Mouse (Mus musculus) heart, embryonic 11.5 days (tissue): ENCODE measurements around the gene C1qa. TPM values are rescaled to one million over a fixed set of nuclear protein-coding genes. Genes with fewer than 3 reads are reported as not detected.

Source experiments
- ATAC-seq: fragments of 200-750 bp; cut with Nextera tagmentation; replicated peaks from 2 replicates; pipeline ENCODE4 v1.8.0; 2017; ENCODE audit warnings: moderate library complexity; ENCODE audit not compliant: insufficient number of reproducible peaks, low FRiP score, low TSS enrichment
- H3K27ac ChIP-seq: fragments of 300-500 bp; sonication (generic); 2 replicates; pipeline ENCODE4 v1.5.1; 2014; ENCODE audit warnings: mild to moderate bottlenecking, low read depth, low read length
- H3K27me3 ChIP-seq: fragments of 300-500 bp; sonication (generic); 2 replicates; pipeline ENCODE4 v1.6.1; 2014; ENCODE audit warnings: mild to moderate bottlenecking, low read length, mixed read lengths; ENCODE audit not compliant: control insufficient read depth, insufficient read depth
- H3K36me3 ChIP-seq: fragments of 300-500 bp; sonication (generic); 2 replicates; pipeline ENCODE4 v1.6.1; 2014; ENCODE audit warnings: mild to moderate bottlenecking, low read length, moderate library complexity, mixed read lengths; ENCODE audit not compliant: control insufficient read depth, insufficient read depth
- H3K4me1 ChIP-seq: fragments of 300-500 bp; sonication (generic); 2 replicates; pipeline ENCODE4 v1.6.1; 2014; ENCODE audit warnings: low read length; ENCODE audit not compliant: control insufficient read depth, insufficient read depth
- H3K4me2 ChIP-seq: fragments of 300-500 bp; sonication (generic); 2 replicates; pipeline ENCODE4 v1.6.1; 2014; ENCODE audit warnings: mild to moderate bottlenecking, moderate library complexity
- H3K4me3 ChIP-seq: fragments of 300-500 bp; sonication (generic); 2 replicates; pipeline ENCODE4 v1.5.1; 2014; ENCODE audit warnings: low read depth, low read length
- H3K9ac ChIP-seq: fragments of 300-500 bp; sonication (generic); 2 replicates; pipeline ENCODE4 v1.6.1; 2014; ENCODE audit warnings: mild to moderate bottlenecking, low read depth, low read length, moderate library complexity
- H3K9me3 ChIP-seq: fragments of 300-500 bp; sonication (generic); replicated peaks from 2 replicates; pipeline ENCODE4 v1.6.1; 2016; ENCODE audit warnings: low read length; ENCODE audit not compliant: control insufficient read depth
- WGBS: fragments of 180-500 bp; shearing (Covaris S2); extraction: QIAGEN DNeasy Blood & Tissue Kit; methylation state at CpG from one replicate; pipeline ENCODE4 v1.1.7; 2014; ENCODE audit not compliant: insufficient replicate concordance; 5-methylcytosine and 5-hydroxymethylcytosine counted together
- polyA plus RNA-seq: library from polyadenylated mRNA; unstranded; fragments of >200 nt; fragmentation: Nextera tagmentation; extraction: Ambion mirVana; gene quantifications from 2 replicates; pipeline ENCODE4 v1.2.1, GENCODE M21; 2014

The C1qa gene
- polyA plus RNA-seq, 1 experiment from 2014 or later = 8.8 TPM

- Histone ChIP-seq H3K9ac (no peak overlapping the region), H3K4me2 (no peak overlapping the region), H3K27me3 (peaks cover 15% of the 10 kb centered on the region), H3K36me3 (no peaks in the 10 kb centered on the region), H3K4me1 (no peaks in the 10 kb centered on the region), H3K9me3 (no peaks in the 10 kb centered on the region), H3K27ac (no peak overlapping the region), H3K4me3 (no peak overlapping the region)
- no peak for ATAC-seq
- WGBS = 39% methylated on average over 8 of the region's 8 CpGs
Measured at GRCm38 (mm10) chr4:136878171-136878570, 20.4 kb downstream of the C1qa start.

GRCm38 (mm10) chr4:136876971-136877370 lies 21.6 kb downstream of the C1qa start:
- H3K27ac ChIP-seq = no peak overlapping the region
- peaks cover 18% of the 10 kb centered on the region for H3K27me3 ChIP-seq
- H3K9me3 ChIP-seq = no peaks in the 10 kb centered on the region
- no peak overlapping the region for H3K4me3 ChIP-seq
- WGBS = 20% methylated on average over 7 of the region's 7 CpGs
- ATAC-seq = no peak
- H3K9ac ChIP-seq = no peak overlapping the region
- H3K4me1 ChIP-seq = no peaks in the 10 kb centered on the region
- H3K4me2 ChIP-seq = no peak overlapping the region
- no peaks in the 10 kb centered on the region for H3K36me3 ChIP-seq

- ATAC-seq = no peak
- Histone ChIP-seq H3K9ac (no peak overlapping the region), H3K27ac (no peak overlapping the region), H3K36me3 (no peaks in the 10 kb centered on the region), H3K4me3 (no peak overlapping the region), H3K4me1 (no peaks in the 10 kb centered on the region), H3K4me2 (no peak overlapping the region), H3K9me3 (no peaks in the 10 kb centered on the region), H3K27me3 (peaks cover 13% of the 10 kb centered on the region)
- WGBS = 82% methylated on average over 14 of the region's 14 CpGs
Measured at GRCm38 (mm10) chr4:136875012-136875411, 23.6 kb downstream of the C1qa start.

GRCm38 (mm10) chr4:136868371-136868770 lies 30.2 kb downstream of the C1qa start:
- ATAC-seq = no peak
- peaks cover 4% of the 10 kb centered on the region; the same call in 1 of the 2 replicates for H3K4me1 ChIP-seq
- no peak overlapping the region for H3K27ac ChIP-seq
- peaks cover 58% of the 10 kb centered on the region for H3K27me3 ChIP-seq
- H3K9ac ChIP-seq = no peak overlapping the region
- no peaks in the 10 kb centered on the region for H3K9me3 ChIP-seq
- H3K36me3 ChIP-seq = no peaks in the 10 kb centered on the region
- H3K4me2 ChIP-seq = no peak overlapping the region
- WGBS = 77% methylated on average over 6 of the region's 6 CpGs
- H3K4me3 ChIP-seq = no peak overlapping the region

GRCm38 (mm10) chr4:136867690-136868345 lies 30.8 kb downstream of the C1qa start:
- no peak for ATAC-seq
- H3K9ac ChIP-seq = no peak overlapping the region
- H3K4me2 ChIP-seq = no peak overlapping the region
- peaks cover 4% of the 10 kb centered on the region; the same call in 1 of the 2 replicates for H3K4me1 ChIP-seq
- 16% methylated on average over 10 of the region's 12 CpGs for WGBS
- no peak overlapping the region for H3K4me3 ChIP-seq
- no peaks in the 10 kb centered on the region for H3K36me3 ChIP-seq
- peaks cover 63% of the 10 kb centered on the region for H3K27me3 ChIP-seq
- H3K27ac ChIP-seq = no peak overlapping the region
- H3K9me3 ChIP-seq = no peaks in the 10 kb centered on the region

DNA sequence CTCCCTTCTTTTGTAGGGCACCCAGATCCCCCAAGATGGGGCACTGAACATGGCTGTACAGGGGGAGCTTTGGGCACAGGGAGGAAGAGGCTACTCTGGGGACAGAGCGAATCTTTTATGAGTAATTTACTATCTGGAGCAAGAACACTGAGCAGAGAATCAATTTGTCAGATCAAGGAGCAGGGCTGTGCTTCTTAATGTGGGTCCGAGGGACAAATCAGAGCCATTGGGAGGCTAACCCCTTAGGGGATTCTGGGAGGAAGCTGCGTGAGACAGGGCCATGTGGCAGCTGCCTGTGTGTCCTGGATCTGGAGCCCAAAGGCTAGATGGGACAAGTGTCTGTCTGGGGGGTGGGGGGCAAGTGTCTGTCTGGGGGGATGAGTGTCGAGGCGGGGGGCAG lies 33.1 kb downstream of the C1qa start:
- H3K27me3 ChIP-seq = peaks cover 74% of the 10 kb centered on the region

GRCm38 (mm10) chr4:136864751-136865470 lies 33.7 kb downstream of the C1qa start:
- H3K36me3 ChIP-seq = no peaks in the 10 kb centered on the region
- H3K4me3 ChIP-seq = no peak overlapping the region
- H3K4me1 ChIP-seq = peaks cover 4% of the 10 kb centered on the region; the same call in 1 of the 2 replicates
- ATAC-seq = no peak
- H3K9me3 ChIP-seq = no peaks in the 10 kb centered on the region
- peaks cover 74% of the 10 kb centered on the region for H3K27me3 ChIP-seq
- WGBS = 16% methylated on average over 15 of the region's 15 CpGs
- no peak overlapping the region for H3K9ac ChIP-seq
- no peak overlapping the region for H3K27ac ChIP-seq
- no peak overlapping the region for H3K4me2 ChIP-seq

More for the DNA sequence above, 33.1 kb downstream of the C1qa start:
- Histone ChIP-seq H3K4me1 (peaks cover 4% of the 10 kb centered on the region; the same call in 1 of the 2 replicates), H3K27ac (no peak overlapping the region), H3K9me3 (no peaks in the 10 kb centered on the region), H3K9ac (no peak overlapping the region), H3K36me3 (no peaks in the 10 kb centered on the region), H3K4me3 (no peak overlapping the region), H3K4me2 (no peak overlapping the region)
- WGBS = 77% methylated on average over 5 of the region's 5 CpGs
- no peak for ATAC-seq

DNA sequence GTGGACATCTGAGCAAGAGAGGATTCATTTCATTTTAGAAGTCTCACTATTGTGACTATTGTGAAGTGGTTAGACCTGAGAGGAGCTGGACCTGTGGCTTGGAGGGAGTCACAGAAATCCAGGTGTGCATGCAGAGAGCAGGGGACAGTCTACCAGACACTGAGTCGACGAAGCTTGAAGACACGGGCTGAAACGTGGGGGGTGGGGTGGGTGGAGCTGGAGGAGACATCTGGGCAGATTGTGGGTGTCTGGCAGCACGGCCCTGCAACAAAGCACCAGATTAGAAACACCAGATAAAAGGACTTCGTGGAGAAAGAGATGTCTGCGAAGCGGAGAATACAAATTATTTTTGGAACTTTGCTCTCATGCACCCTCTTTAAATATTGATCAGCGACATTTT lies 35.1 kb downstream of the C1qa start:
- no peak for ATAC-seq
- H3K4me1 ChIP-seq = peaks cover 4% of the 10 kb centered on the region; the same call in 1 of the 2 replicates
- 32% methylated on average over 9 of the region's 9 CpGs for WGBS
- no peak overlapping the region for H3K27ac ChIP-seq
- no peak overlapping the region for H3K4me3 ChIP-seq
- no peak overlapping the region for H3K4me2 ChIP-seq
- no peak overlapping the region for H3K9ac ChIP-seq
- no peaks in the 10 kb centered on the region for H3K36me3 ChIP-seq
- H3K27me3 ChIP-seq = peaks cover 77% of the 10 kb centered on the region
- H3K9me3 ChIP-seq = no peaks in the 10 kb centered on the region
